Mouse (Mus musculus) megakaryocyte-erythroid progenitor cell, adult 5-6 weeks (primary cell): ENCODE measurements around the gene Aspn. TPM values are rescaled to one million over a fixed set of nuclear protein-coding genes. Genes with fewer than 3 reads are reported as not detected.

ENCODE experiments used
- ATAC-seq: replicated peaks from 2 replicates; pipeline ENCODE4 v1.8.0; 2016; ENCODE audit warnings: mild to moderate bottlenecking, inconsistent platforms; ENCODE audit not compliant: severe bottlenecking, poor library complexity, low FRiP score, low TSS enrichment
- total RNA-seq, 2 experiments: library from RNA; stranded (forward) in 1 of 2; stranded (reverse) in 1 of 2; fragments of 200-1000, 215-1000 nt in 1 of 2; fragments of >200 nt in 1 of 2; fragmentation: Nextera tagmentation in 1 of 2; gene quantifications; 2 replicates each; pipeline ENCODE4 v1.2.3; 2014 to 2017

The Aspn gene
- total RNA-seq (2014; fragmentation: Nextera tagmentation), result not detected in 2 replicates
- total RNA-seq (2017), result not detected in 2 replicates

DNA sequence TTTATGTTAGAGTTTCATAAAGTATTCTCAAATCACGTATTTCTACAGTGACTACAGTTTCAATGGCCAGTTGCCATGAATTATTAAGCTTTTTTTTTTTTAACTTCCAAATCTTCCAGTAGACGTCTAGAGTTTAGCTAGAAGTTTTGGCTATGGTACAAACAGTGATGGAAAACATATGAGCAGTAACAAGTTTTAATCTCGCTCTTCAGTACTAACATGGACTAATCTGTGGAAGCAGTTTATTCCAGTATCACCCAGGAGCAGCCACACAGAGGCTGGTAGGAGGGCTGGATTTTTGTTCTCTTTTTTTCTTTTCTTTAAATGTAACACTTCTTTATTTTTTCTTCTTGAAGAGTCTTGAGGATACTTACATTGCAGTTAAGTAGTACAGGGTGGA lies at the start of gene Aspn:
Gene Aspn (plus strand): TSS at position 165 of the 400 bp plus-strand sequence.
- no peak for ATAC-seq

DNA sequence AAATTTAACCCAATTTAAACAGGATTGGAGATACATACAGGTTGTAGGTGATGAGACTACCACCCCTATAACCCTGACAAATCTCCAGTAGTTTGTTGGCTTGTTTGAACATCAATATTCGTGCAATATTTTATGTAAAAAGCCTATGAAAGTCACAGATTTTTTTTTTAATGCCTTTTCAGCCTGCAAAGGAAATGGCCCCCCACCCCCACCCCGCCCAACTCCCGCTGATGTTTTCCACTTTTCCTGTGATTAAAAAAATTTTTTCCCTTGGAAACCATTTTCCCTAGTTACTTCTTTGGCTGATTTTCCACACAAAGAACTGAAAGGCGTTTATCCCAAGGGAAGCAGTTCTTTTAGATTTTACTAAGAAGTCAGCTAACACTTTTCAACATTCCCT lies 39.7 kb upstream of the Aspn start, which contains the start of gene Ecm2:
Gene Ecm2 (plus strand): TSS at position 301 of the 400 bp plus-strand sequence.
- ATAC-seq, result no peak

DNA sequence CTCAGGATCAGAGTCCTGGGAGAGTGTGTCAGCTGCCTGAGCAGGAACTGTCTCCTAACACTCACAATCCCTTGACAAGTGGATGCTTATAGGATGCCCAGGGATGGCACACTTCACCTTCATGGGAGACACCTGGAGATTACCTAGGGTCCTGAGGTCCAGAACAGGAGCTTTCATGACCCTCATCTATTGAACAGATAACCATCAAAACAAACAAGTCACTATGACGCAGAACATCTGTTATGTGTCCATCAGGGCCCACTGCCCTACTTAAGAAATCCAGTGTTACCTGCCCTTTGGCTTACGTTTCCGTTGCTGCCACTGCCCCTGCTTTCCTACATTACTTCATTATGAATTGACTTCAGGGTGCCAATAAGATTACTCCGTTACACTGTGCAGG lies 38.5 kb upstream of the Aspn start:
- no peak for ATAC-seq

DNA sequence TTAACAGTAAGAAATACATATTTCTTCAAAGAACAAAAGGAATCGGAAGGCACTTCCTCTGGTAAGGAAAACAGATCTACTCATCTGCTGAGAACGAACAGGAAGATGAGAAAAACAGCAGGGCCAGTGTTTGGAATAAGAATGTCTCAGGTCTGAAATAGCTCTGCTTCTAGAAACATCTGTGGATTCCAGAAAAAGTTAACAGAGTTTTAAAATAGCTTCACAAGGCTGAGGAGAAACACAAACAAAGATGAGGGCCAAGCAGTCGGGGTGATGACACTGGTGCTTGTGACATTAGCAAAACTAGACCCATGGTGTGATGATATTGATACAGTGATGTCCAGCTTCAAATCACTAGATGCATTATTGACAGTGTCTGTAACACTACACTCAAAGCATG lies 37.1 kb upstream of the Aspn start:
- no peak for ATAC-seq

DNA sequence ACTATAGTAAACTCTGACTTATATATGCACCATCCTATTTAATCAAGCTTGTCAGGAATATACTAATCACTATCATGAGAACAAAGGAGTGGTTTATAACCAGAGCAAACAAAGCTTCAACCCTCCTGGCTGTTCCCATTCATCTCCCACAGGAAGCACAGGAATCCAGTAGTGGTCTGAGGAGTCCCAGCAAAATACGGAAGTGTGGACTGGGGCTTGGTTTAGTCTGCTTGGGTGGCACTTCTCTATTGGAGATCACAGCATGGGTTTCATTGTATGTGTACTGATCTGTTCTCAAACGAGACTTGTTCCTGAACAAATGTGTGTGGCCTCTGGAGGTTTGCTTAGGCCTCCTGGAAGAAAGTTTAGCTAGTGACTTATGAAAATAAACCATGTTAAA lies 25.5 kb upstream of the Aspn start:
- ATAC-seq, result no peak

DNA sequence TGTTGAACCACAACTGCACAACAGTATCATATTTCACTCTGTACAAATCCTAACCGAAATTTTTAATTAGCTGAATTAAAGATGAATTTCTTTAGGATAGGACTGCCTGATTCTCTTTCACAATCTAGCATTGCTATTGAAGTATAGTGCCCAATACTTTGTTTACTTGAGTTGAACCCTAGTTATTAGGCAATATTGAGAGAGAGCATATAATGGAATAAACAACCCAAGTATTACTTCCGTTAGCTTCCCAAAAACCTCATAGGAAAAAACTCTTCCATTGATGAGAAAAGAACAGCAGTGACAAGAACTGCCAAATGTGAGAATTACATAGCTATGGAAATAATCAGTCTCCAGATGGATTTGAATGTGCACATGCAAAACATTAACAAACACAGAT lies 18.0 kb upstream of the Aspn start:
- no peak for ATAC-seq

DNA sequence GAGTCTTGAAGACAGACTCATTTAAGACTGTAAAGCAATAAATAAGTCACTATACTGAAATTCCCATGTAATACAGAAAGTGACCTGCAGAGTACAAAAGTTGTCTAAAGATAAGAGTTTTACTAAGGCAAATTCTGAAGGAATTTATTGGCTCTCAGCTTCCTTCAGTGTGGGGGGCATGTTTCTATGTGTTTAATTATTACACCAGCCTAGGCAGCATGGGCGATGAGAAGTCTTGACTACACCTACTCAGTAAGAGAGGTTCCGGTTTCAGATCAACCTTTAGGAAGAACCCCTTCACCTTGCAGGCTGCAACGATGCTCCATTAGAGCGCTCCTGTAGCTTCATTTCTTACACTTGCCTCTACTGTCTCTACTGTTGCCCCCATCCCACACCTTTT lies 13.6 kb upstream of the Aspn start:
- ATAC-seq, result no peak

DNA sequence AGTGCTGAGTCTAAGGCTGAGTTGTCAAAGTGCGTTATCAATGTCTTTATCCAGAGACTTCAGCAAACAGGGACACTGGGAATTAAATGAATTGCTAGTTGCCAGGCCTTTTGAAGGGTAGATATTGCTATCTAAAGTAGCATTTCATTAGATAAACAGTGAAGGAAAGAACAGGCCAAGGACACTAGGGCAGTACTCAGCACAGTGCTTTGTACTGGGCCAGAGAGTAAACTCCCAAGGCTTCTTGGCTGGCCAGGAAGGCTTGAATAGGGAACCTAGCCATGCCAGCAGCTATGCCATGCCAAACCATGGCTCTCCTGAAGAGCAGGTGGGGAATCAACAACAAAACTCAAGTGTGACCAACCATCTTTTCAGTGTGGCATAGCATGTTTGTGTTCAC lies 7.3 kb upstream of the Aspn start:
- no peak for ATAC-seq

DNA sequence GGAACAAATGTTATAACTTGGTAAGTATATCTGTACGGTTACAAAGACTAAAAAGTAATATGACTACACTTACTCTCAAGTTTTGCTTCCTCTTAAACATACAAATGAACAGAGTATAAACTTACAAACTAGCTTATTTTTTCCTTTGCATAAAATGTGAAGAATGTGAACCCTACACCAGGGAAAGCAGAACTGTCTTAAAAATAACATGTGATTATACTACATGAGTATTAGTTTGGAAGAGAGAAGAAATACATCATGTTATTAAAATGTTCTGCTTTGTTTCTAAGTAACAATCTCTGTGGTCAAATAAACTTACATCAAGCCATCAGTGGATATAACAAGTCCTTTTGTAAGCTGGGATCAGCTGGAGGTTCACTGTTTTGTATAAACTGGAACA lies 5.5 kb upstream of the Aspn start:
- ATAC-seq, result no peak

DNA sequence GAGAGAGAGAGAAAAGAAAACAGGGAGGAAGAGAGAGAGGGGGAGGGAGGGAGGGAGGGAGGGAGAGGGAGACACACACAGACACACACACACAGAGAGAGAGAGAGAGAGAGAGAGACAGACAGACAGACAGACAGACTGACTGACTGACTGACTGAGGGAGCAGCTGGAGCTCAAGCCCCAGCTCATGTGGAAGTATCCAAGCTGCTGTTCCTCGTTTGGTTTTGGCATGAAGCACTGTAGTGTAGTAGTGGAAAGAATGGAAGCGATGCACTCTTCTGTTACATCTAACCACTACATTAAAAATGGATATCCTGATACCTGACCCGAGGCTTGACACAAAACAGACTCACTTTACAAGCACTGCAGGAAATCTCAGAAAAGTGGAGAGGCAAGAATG lies 1.4 kb downstream of the Aspn start:
- ATAC-seq, result no peak

DNA sequence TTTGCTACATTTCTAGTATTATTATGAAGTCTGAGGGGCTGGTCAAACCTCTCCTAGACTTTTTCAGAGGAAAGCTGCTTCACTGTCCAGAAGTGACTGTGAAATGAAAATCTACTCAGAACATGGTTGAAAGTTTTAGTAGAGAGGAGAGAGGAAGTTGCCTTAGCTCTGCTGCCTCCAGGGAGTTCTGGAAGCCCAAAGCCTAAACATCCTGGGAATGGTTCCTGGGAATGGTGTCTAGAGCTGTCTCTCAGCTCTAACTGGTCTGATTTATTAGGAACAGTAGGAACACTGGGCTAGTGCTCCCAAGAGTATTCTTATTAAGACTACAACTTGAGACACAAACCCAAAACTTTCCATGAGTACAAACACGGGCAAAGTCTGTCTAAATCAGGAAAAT lies 2.3 kb downstream of the Aspn start:
- ATAC-seq, result no peak

DNA sequence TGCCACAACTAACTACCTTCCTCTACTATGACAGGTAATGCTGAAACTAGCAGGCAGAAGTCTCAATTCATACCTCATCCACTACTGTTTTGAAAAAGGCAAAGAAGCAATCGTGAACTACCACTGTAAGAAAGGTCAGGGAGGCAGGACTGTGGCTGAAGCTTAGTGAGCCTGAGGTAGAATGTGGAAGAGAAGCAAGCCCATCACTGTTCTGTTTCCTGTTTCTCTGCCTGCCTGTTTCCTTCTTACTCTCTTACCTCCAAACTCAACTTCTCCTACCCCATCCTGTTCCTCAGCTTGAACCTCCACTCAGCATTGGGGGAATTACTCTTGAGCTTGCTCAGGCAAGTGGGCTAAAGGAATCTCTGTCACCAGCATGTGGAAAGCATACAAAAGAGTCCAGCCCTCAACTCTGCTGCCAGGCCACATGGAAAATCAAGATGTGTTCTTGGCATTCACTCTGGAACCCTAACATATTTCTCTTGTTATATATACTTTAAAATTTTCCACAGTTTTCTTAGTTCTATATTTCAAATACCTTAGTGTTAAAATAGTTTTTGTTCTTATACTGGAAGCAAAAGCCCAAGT lies 3.4 kb downstream of the Aspn start:
- no peak for ATAC-seq

DNA sequence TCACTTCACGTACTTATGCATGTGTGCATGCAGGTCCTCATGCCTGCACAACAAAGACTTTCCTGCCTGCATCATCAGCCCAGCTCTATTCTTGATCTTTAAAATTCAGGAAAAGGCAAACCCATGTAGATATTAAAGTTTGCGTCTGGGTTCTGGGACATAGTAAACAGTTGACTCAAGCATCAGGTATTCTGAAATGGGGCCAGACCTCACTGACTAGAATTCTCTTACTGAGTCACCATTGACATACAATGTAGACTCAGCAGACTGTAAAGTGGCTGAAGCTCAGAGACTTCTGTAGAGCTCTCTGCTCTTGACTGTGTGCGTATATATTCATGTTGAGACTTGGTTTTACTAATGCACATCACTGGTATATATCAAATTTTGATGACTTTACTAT lies 5.4 kb downstream of the Aspn start:
- no peak for ATAC-seq

DNA sequence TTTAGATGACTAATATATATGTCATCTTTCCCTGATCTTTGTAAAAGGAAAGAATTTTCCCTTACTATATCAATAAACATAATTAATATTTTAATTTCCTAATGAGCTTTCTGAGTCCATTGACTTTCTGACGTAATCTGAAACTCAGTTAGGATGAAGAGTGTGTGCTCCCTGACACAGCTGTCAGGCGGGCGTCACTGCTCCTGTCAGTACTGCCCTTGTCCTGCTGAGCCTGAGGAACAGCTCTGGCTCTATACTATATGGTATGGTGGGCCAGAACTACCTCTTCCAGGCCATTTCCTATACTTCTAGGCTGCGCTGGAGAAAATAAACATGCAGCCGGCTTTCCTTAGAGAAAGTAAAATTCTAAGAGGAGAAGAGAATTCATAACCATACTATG lies 10.3 kb downstream of the Aspn start:
- ATAC-seq, result no peak

DNA sequence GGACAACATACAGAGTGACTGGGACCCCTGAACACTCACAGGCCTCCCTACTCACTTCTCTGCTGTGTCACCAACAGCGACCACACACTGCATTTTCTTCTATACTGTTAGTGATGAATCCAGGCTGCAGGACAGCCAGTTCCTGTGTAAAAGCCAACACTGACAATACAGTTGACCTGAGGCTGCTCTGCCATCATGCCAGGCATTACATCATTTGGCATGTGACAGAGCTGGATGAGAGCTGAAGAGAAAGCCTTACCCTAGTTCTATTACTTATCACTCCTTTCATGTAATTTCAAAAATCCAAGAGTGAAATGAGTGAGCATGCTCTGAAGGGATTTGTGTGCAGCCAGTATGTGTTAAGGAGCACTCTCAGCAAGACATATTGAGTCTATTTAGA lies 12.0 kb downstream of the Aspn start:
- ATAC-seq, result no peak

DNA sequence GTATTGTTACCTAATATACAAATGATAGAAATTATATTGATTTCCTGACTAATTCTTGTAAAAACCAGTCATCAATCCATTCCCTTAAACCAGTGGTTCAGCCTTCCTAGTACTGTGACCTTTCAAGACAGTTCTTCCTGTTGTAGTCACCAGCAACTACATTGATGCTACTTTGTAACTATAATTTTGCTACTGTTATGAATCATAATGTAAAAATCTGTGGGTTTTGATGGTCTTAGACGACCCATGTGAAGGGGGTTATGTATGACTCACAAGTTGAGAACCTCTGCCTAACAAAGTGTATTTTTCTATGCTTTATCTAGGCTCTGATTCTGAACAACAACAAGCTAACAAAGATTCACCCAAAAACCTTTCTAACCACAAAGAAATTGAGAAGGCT lies 12.7 kb downstream of the Aspn start:
- ATAC-seq, result no peak

DNA sequence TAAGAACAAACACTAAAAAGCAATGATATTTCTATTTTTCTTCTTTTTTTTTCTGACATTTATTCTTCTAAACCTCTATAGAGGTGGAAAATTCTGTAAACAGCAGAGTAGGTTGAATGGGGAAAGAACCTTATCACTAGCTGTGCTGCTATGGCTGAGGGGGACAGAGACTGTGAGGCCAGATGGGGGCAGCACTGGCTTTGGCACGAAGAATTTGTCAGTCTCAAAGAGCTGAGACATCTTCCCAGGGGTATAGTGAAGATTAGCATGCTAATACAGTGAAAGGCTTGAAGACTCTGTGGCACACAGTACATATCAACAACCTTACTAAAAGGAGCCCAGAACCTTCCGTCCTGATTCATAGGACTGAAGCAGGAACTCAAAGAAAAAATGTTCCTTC lies 14.9 kb downstream of the Aspn start:
- peak; percentile 78; the same call in 1 of the 2 replicates for ATAC-seq

DNA sequence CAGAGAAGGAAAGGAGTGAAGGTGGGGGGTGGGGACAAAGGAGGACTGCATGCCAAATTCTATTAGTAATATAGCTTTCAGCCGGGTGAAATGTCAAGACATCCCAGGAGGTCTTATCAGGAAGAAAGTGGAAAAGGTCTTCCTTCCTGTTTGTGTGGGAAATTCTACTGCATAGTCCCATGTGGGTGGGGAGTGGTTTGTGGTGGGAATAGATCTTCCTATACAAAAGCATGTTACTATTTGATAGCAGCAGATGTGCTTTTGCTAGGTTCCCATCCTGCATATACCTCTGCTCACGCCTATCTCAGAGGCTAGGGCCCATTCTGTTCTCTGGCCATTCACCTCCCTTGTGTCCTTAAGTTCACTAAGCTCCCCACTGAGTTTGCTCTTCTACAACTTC lies 16.6 kb downstream of the Aspn start:
- peak; percentile 72 for ATAC-seq

DNA sequence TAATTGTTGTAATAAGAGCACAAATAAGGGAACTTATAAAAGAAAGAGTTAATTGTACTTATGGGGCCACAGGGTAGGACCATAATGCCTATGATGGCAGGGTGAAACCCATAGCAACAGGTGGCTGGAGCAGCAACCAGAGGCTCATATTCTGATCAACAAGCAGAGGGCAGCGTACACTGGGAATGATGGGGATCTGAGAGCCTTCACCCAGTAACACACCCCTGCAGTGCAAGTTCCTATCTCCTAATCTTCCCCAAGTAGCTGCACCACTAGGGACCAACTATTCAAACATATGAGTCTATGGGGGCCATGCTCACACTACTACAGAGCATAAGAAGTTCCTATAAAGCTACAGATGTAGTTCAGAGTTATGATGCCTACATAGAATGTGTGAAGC lies 20.1 kb downstream of the Aspn start:
- ATAC-seq, result peak; percentile 55

DNA sequence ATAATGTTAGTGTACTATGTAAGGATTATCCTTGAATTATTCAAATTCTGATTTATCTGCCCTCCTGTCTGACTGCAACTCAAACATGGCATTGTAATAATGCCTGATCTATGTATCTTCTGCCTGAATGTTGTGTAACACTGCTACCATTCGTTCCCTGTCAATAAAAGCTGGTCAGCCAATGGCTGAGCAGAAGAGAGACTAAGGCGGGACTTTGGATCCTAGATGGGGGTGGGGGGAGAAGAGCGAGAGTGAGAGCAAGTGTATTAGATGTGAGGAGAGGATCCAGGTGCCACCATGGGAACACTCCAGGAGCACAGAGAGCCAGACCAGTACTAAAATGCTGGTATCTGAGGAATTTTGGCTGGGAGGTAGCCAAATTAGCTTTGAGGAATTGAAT lies 26.1 kb downstream of the Aspn start:
- no peak for ATAC-seq

DNA sequence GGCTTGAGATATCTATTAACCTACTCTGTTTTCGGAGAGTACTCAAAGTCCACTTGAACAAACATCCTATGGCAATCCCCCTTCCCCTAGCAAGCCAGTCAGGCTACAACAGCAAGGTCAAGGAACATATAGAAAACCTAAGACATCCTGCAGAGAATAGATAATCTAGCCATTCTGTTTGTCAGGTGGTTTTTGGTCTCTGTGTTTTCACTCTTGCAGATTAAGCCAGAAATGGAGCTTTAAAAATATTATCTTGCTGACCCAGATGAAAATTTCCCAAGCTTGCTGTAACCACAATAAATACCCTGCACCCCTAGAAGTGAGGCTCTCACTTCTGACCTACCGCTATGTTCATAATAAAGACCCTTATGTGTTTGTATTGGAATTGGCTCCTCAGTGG lies 27.2 kb downstream of the Aspn start:
- peak; percentile 90 for ATAC-seq
